Mouse (Mus musculus): Measurements from ENCODE around the gene Psrc1. TPM values are rescaled to one million over a fixed set of nuclear protein-coding genes. Genes with fewer than 3 reads are reported as not detected.

Gene Psrc1
- total and polyA plus RNA-seq, 3 experiments = 89.1 to 108 (median 106) TPM

DNA sequence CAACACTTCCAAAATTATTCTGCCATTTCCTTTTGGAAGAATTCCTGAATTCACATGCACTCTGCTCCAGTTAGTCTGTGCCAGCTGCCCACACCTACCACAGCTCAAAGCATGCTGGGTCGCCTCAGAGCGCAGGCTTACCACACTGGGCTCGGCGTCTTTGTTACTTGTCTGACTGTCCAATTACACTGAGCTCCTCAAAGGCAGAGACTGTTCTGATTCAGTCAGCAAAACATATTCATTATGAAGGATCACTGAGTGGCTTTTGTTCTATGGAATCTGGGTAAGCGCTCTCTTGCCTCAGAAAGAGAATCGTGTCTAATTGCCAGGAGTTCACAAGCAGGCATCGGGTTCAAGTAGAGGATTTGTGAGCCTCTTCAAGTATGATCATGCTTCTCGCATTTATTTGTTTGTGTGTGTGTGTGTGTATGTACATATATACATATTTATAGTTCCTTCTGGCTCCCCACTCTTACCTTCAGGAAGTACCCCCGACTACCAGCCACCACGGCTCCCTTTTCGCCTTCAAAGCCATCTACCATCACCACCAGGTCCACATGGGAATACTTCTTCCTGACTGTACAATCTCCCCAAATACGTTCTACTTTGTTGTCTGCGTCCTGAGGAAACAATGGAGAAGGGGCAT, 49.0 kb downstream of the Psrc1 start:
- H3K4me2 ChIP-seq (ENCODE audit: insufficient read depth, low read depth, poor library complexity, severe bottlenecking) = no peak overlapping the region
- H3K4me3 ChIP-seq (replicated peaks in 1 of 3; ENCODE audit: low read depth in 2 of 3, low read length in 2 of 3, poor library complexity in 1 of 3) = no peak overlapping the region
- H3K36me3 ChIP-seq (replicated peaks in 1 of 2; ENCODE audit: control insufficient read depth in 1 of 2, insufficient read depth in 1 of 2, low read length in 1 of 2) = peaks cover 83 to 96% of the 10 kb centered on the region in 2 experiments
- dilution Hi-C loops (cut with MboI; ENCODE audit: extremely low pct_ligation_motif_present, extremely low pct_unique_long_range_greater_than_20kb, low sequenced_read_pairs) = no loop called here
- in situ Hi-C loops (cut with MboI; ENCODE audit: low pct_ligation_motif_present, low pct_unique_long_range_greater_than_20kb, low sequenced_read_pairs) = no loop called here
- no peak for DNase-seq (ENCODE audit: extremely low read depth)
- peaks cover 22% of the 10 kb centered on the region for H3K79me2 ChIP-seq (replicated peaks; ENCODE audit: control insufficient read depth, extremely low read depth, insufficient read depth, poor library complexity, severe bottlenecking)
- TF ChIP-seq EP300 (IDR thresholded peaks at IDR 0.05; ENCODE audit: low read length) = no peak
- TF ChIP-seq MAFK (IDR thresholded peaks at IDR 0.05; ENCODE audit: insufficient replicate concordance, low read length) = no peak
- no peak for TF ChIP-seq ZC3H11A (IDR thresholded peaks at IDR 0.05; ENCODE audit: low read depth, low read length)
- TF ChIP-seq MEF2A (IDR thresholded peaks at IDR 0.05; ENCODE audit: borderline replicate concordance, low read depth, low read length) = no peak
- no peak for TF ChIP-seq NELFE (IDR thresholded peaks at IDR 0.05; ENCODE audit: low read depth, low read length)
- no peak for TF ChIP-seq GABPA (IDR thresholded peaks at IDR 0.05; ENCODE audit: insufficient replicate concordance, low read depth, low read length)
- no peak for TF ChIP-seq ZMIZ1 (IDR thresholded peaks at IDR 0.05; ENCODE audit: low read depth, low read length)
- TF ChIP-seq ZNF384 (IDR thresholded peaks at IDR 0.05; ENCODE audit: low read depth, low read length) = no peak
- TF ChIP-seq MAX (IDR thresholded peaks at IDR 0.05; ENCODE audit: low read length) = no peak
- no peak for TF ChIP-seq IRF4 (IDR thresholded peaks at IDR 0.05; ENCODE audit: low read depth, low read length)
- no peak for TF ChIP-seq ZKSCAN1 (IDR thresholded peaks at IDR 0.05; ENCODE audit: borderline replicate concordance, low read depth, low read length)
- peaks cover 6 to 29% of the 10 kb centered on the region in 2 experiments for H3K4me1 ChIP-seq (ENCODE audit: control insufficient read depth in 1 of 2, insufficient read depth in 2 of 2)
- H3K27me3 ChIP-seq (replicated peaks) = no peaks in the 10 kb centered on the region
- H3K9ac ChIP-seq (ENCODE audit: insufficient read depth, low read depth) = no peak overlapping the region
- H3K9me3 ChIP-seq (replicated peaks; ENCODE audit: low read length) = no peaks in the 10 kb centered on the region
- no peak overlapping the region for H3K27ac ChIP-seq (ENCODE audit: insufficient read depth, low read depth)

DNA sequence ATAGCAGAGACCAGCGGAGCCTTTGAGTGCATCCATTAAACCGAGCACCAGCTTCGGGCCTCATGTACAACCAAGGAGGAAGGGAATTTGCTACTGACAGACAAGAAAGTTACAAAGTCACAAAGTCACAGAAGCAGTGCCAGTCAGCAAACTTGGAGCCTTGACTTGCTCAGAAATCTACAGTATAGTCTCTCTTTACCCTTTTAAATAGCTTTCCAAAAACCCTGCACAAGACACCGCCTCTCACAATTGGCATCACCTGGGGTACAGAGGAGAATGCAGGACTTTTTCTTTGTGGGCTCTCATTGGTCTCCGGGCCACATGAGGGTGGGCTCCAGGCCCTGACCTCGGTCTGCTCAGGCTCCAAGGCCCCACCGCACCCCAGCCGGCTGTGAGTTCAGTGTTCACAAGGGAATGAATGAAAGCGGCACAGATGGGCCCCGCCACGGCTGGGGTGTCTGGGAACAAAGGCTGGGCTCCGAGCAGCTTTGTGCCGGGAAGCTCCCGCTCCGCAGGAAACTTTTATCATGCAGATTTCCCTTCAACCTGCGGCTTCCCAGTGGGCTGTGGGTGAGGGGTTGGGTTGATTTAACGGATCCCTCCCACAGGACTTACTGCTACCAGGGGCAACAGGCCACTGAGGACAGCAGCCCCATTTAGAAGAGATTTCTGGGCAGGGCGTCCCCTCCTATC, 49.7 kb downstream of the Psrc1 start:
- H3K79me2 ChIP-seq (replicated peaks; ENCODE audit: control insufficient read depth, extremely low read depth, insufficient read depth, poor library complexity, severe bottlenecking) = peaks cover 29% of the 10 kb centered on the region
- H3K4me1 ChIP-seq (ENCODE audit: control insufficient read depth in 1 of 2, insufficient read depth in 2 of 2) = peaks cover 6 to 33% of the 10 kb centered on the region in 2 experiments
- dilution Hi-C loops (cut with MboI; ENCODE audit: extremely low pct_ligation_motif_present, extremely low pct_unique_long_range_greater_than_20kb, low sequenced_read_pairs) (no loop called here), in situ Hi-C loops (cut with MboI; ENCODE audit: low pct_ligation_motif_present, low pct_unique_long_range_greater_than_20kb, low sequenced_read_pairs) (no loop called here)
- no peaks in the 10 kb centered on the region for H3K27me3 ChIP-seq (replicated peaks)
- no peak overlapping the region for H3K9ac ChIP-seq (ENCODE audit: insufficient read depth, low read depth)
- TF ChIP-seq PAX5 (IDR thresholded peaks at IDR 0.05; ENCODE audit: low read length) (no peak), EP300 (IDR thresholded peaks at IDR 0.05; ENCODE audit: low read length) (no peak), JUND (conservative IDR thresholded peaks at IDR 0.05; ENCODE audit: low read depth, low read length) (no peak), SIN3A (IDR thresholded peaks at IDR 0.05; ENCODE audit: low read length) (no peak), NELFE (IDR thresholded peaks at IDR 0.05; ENCODE audit: low read depth, low read length) (no peak)
- H3K4me3 ChIP-seq (replicated peaks in 1 of 3; ENCODE audit: low read depth in 2 of 3, low read length in 2 of 3, poor library complexity in 1 of 3) = no peak overlapping the region
- peaks cover 81 to 94% of the 10 kb centered on the region in 2 experiments for H3K36me3 ChIP-seq (replicated peaks in 1 of 2; ENCODE audit: control insufficient read depth in 1 of 2, insufficient read depth in 1 of 2, low read length in 1 of 2)
- DNase-seq (ENCODE audit: extremely low read depth) = no peak
- H3K4me2 ChIP-seq (ENCODE audit: insufficient read depth, low read depth, poor library complexity, severe bottlenecking) = no peak overlapping the region
- H3K27ac ChIP-seq (ENCODE audit: insufficient read depth, low read depth) = no peak overlapping the region
- no peaks in the 10 kb centered on the region for H3K9me3 ChIP-seq (replicated peaks; ENCODE audit: low read length)
